Mouse (Mus musculus): ENCODE data around the gene Filip1l. TPM values are rescaled to one million over a fixed set of nuclear protein-coding genes. Genes with fewer than 3 reads are reported as not detected.
A peak's percentile ranks its signal among the peaks of the same experiment; 100 is the strongest.

The Filip1l gene
- polyA plus RNA-seq (2015; fragmentation: Nextera tagmentation; extraction: Ambion mirVana), result 2.2 TPM in 2 replicates

DNA sequence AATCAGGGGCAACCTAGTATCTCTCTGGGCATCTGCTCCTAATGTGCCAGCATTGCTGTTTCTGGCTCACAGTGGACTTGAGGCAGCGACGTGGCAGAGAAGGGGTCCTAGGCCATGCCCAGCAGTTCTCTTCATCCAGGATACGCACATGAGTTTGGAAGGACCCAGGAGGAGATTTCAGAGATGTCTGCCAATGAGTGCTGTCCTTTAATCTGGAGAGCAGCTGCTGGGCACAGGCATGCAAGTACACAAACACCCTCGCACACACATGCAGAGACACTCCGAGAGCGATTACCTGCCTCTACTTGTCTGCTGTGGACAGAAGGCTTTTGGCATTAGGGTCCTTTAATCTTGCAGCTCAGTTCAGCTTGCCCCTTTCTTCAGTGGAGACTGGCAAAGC lies at the start of gene Filip1l:
TSS of gene Filip1l (plus strand) at position 343 of the 400 bp plus-strand sequence.
- Histone ChIP-seq H3K4me2 (ENCODE audit: low read length) (no peak within 1 kb of the TSS), H3K4me1 (ENCODE audit: control insufficient read depth, insufficient read depth, low read length) (peaks cover 4% of the 10 kb centered on the region; the same call in 1 of the 2 replicates), H3K9ac (ENCODE audit: low read depth, low read length) (no peak within 1 kb of the TSS), H3K9me3 (replicated peaks; ENCODE audit: control insufficient read depth, low read length, poor library complexity, severe bottlenecking) (no peaks in the 10 kb centered on the region), H3K27me3 (ENCODE audit: control insufficient read depth, insufficient read depth, low read depth, low read length) (no peaks in the 10 kb centered on the region), H3K36me3 (ENCODE audit: control insufficient read depth, insufficient read depth, low read length) (no peaks in the 10 kb centered on the region), H3K27ac (ENCODE audit: low read length) (no peak within 1 kb of the TSS), H3K4me3 (ENCODE audit: low read depth, low read length) (no peak within 1 kb of the TSS)
- peak; percentile 19; the same call in 1 of the 2 replicates for ATAC-seq
- WGBS, result 80% methylated on average over 6 of the region's 6 CpGs

DNA sequence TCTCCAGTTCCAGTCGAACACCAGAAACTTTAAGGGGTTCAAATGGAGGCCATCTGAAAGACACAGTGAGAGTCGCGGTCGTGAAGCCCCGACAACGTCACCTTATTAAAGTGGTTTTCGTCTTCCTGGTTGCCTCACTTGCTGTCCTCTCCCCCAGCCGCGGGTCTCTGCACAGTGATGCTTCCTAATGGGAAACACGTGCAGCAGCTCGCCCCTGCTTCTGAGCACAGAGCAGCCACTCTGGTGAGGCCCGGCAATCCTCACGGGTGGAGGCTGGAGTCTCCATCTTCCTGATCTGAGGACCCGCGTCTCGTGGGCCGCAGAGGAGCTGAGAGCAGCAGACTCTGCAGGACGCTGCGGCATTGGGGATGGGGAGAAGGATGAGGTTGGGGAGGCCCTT lies 49.2 kb upstream of the Filip1l start:
- H3K9ac ChIP-seq (ENCODE audit: low read depth, low read length), result no peak overlapping the region
- 63% methylated on average over 19 of the region's 19 CpGs for whole genome bisulfite sequencing
- H3K27me3 ChIP-seq (ENCODE audit: control insufficient read depth, insufficient read depth, low read depth, low read length), result no peaks in the 10 kb centered on the region

DNA sequence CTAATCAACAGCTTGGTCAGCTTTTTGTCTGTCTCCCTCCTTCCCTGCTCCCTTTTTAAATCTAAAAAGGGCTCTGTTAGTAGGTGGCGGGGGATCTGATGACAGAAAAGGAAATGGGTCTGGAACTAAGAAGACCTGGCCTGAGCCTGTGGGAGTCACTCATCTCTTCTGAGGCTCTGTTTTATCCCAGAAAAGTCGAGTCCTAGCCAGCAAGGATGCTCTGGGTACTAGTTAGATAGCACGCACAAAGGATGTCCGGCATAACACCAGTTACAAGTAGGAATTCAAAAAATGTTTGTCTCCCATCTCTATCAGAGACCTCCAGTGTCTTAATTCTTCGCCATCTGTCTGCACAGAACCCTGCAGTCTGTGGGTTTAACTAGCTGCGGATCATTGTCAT lies 47.4 kb upstream of the Filip1l start:
- H3K27me3 ChIP-seq (ENCODE audit: control insufficient read depth, insufficient read depth, low read depth, low read length), result no peaks in the 10 kb centered on the region
- ATAC-seq, result no peak
- H3K9me3 ChIP-seq (replicated peaks; ENCODE audit: control insufficient read depth, low read length, poor library complexity, severe bottlenecking), result no peaks in the 10 kb centered on the region
- H3K4me1 ChIP-seq (ENCODE audit: control insufficient read depth, insufficient read depth, low read length), result no peaks in the 10 kb centered on the region; the same call in 1 of the 2 replicates
- no peak overlapping the region for H3K9ac ChIP-seq (ENCODE audit: low read depth, low read length)
- H3K4me2 ChIP-seq (ENCODE audit: low read length), result no peak overlapping the region
- H3K36me3 ChIP-seq (ENCODE audit: control insufficient read depth, insufficient read depth, low read length), result no peaks in the 10 kb centered on the region
- WGBS, result 83% methylated on average over 6 of the region's 6 CpGs
- no peak overlapping the region for H3K27ac ChIP-seq (ENCODE audit: low read length)
- no peak overlapping the region for H3K4me3 ChIP-seq (ENCODE audit: low read depth, low read length)

More for the DNA sequence above, 49.2 kb upstream of the Filip1l start:
- no peaks in the 10 kb centered on the region for H3K9me3 ChIP-seq (replicated peaks; ENCODE audit: control insufficient read depth, low read length, poor library complexity, severe bottlenecking)
- no peaks in the 10 kb centered on the region for H3K36me3 ChIP-seq (ENCODE audit: control insufficient read depth, insufficient read depth, low read length)
- peak; percentile 64; the same call in 1 of the 2 replicates for ATAC-seq
- H3K27ac ChIP-seq (ENCODE audit: low read length), result no peak overlapping the region
- H3K4me2 ChIP-seq (ENCODE audit: low read length), result no peak overlapping the region
- no peak overlapping the region for H3K4me3 ChIP-seq (ENCODE audit: low read depth, low read length)
- H3K4me1 ChIP-seq (ENCODE audit: control insufficient read depth, insufficient read depth, low read length), result no peaks in the 10 kb centered on the region; the same call in 1 of the 2 replicates

DNA sequence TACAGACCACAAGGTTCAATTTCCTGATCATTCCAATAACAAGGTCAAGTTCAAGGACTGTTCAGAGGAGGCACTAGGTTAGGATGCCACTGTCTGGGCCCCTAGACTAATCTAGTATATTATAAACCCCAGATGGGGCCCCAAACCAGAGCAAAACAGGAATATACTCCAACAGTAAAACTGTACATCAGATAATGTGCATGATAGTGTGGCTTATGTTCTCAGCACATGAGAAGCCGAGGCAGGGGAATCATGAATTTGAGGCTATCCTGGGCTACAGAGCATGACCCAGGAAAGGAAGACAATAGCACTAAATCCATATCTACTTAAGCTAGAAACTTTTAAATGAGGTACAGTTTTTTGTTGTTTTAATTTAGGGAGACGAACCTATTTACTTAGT lies 40.8 kb upstream of the Filip1l start:
- H3K4me2 ChIP-seq (ENCODE audit: low read length), result no peak overlapping the region
- H3K36me3 ChIP-seq (ENCODE audit: control insufficient read depth, insufficient read depth, low read length), result no peaks in the 10 kb centered on the region
- H3K9me3 ChIP-seq (replicated peaks; ENCODE audit: control insufficient read depth, low read length, poor library complexity, severe bottlenecking), result no peaks in the 10 kb centered on the region
- 90% methylated on average over 2 of the region's 2 CpGs for WGBS
- H3K4me3 ChIP-seq (ENCODE audit: low read depth, low read length), result no peak overlapping the region
- no peaks in the 10 kb centered on the region for H3K27me3 ChIP-seq (ENCODE audit: control insufficient read depth, insufficient read depth, low read depth, low read length)
- H3K4me1 ChIP-seq (ENCODE audit: control insufficient read depth, insufficient read depth, low read length), result no peaks in the 10 kb centered on the region
- no peak overlapping the region for H3K9ac ChIP-seq (ENCODE audit: low read depth, low read length)
- no peak overlapping the region for H3K27ac ChIP-seq (ENCODE audit: low read length)
- no peak for ATAC-seq

GRCm38 (mm10) chr16:57313487-57313886 lies 39.4 kb upstream of the Filip1l start:
- H3K9me3 ChIP-seq (replicated peaks; ENCODE audit: control insufficient read depth, low read length, poor library complexity, severe bottlenecking), result no peaks in the 10 kb centered on the region
- no peak for ATAC-seq
- H3K27ac ChIP-seq (ENCODE audit: low read length), result no peak overlapping the region
- no peak overlapping the region for H3K4me3 ChIP-seq (ENCODE audit: low read depth, low read length)
- no peaks in the 10 kb centered on the region for H3K27me3 ChIP-seq (ENCODE audit: control insufficient read depth, insufficient read depth, low read depth, low read length)
- no peak overlapping the region for H3K9ac ChIP-seq (ENCODE audit: low read depth, low read length)
- H3K4me1 ChIP-seq (ENCODE audit: control insufficient read depth, insufficient read depth, low read length), result no peaks in the 10 kb centered on the region
- 82% methylated on average over 3 of the region's 3 CpGs for WGBS
- H3K4me2 ChIP-seq (ENCODE audit: low read length), result no peak overlapping the region
- H3K36me3 ChIP-seq (ENCODE audit: control insufficient read depth, insufficient read depth, low read length), result no peaks in the 10 kb centered on the region

- Histone ChIP-seq H3K4me2 (ENCODE audit: low read length) (no peak overlapping the region), H3K9me3 (replicated peaks; ENCODE audit: control insufficient read depth, low read length, poor library complexity, severe bottlenecking) (no peaks in the 10 kb centered on the region), H3K4me1 (ENCODE audit: control insufficient read depth, insufficient read depth, low read length) (no peaks in the 10 kb centered on the region), H3K4me3 (ENCODE audit: low read depth, low read length) (no peak overlapping the region), H3K27me3 (ENCODE audit: control insufficient read depth, insufficient read depth, low read depth, low read length) (no peaks in the 10 kb centered on the region), H3K27ac (ENCODE audit: low read length) (no peak overlapping the region), H3K36me3 (ENCODE audit: control insufficient read depth, insufficient read depth, low read length) (no peaks in the 10 kb centered on the region), H3K9ac (ENCODE audit: low read depth, low read length) (no peak overlapping the region)
- ATAC-seq, result no peak
- 75% methylated on average over 3 of the region's 3 CpGs for WGBS
Observed at GRCm38 (mm10) chr16:57314236-57314635, 38.7 kb upstream of the Filip1l start.

DNA sequence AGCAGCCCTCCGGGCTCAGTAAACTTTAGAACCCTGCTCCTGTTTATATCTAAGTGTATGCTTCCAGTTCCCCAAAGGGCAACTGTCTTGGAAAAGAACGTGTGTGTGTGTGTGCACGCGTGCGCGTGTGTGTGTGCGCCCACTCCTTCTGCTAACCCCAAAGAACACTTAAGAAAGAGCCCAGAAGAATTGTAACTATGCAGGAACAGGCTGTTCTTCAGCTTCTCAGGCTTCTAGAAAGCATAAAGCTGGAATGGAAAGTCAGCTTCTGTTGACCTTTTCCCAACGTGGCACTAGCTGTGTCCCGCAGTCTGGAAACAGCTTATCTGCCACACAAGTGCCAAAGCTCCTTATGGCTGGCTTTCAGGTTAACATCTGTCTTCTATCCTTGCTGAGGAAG lies 37.9 kb upstream of the Filip1l start:
- 91% methylated on average over 9 of the region's 9 CpGs for WGBS

DNA sequence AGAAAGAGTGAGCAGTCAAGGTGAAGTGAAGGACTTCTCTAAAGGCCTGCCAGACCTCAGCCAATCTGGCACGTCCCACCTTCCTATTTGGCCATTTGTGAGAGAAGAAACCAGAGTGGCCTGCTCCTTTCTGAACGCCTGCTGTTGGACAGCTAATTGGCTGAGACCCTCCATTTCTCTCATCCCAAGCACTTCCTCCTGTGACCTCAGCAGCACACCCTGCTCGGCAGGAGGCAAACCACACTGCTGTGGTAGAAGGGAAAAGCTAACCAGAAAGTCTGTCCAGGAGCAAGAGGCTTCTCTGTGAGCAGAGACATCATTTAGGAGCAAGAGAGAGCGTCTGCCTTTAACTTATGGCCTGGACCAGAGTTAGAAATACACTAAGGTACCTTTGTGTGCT lies 35.8 kb upstream of the Filip1l start:
- WGBS, result 82% methylated on average over 4 of the region's 4 CpGs
- ATAC-seq, result no peak

More for the DNA sequence above, 37.9 kb upstream of the Filip1l start:
- no peak overlapping the region for H3K27ac ChIP-seq (ENCODE audit: low read length)
- H3K36me3 ChIP-seq (ENCODE audit: control insufficient read depth, insufficient read depth, low read length), result no peaks in the 10 kb centered on the region
- H3K9me3 ChIP-seq (replicated peaks; ENCODE audit: control insufficient read depth, low read length, poor library complexity, severe bottlenecking), result no peaks in the 10 kb centered on the region
- ATAC-seq, result no peak
- no peak overlapping the region for H3K4me3 ChIP-seq (ENCODE audit: low read depth, low read length)
- no peak overlapping the region for H3K4me2 ChIP-seq (ENCODE audit: low read length)
- H3K4me1 ChIP-seq (ENCODE audit: control insufficient read depth, insufficient read depth, low read length), result no peaks in the 10 kb centered on the region
- H3K27me3 ChIP-seq (ENCODE audit: control insufficient read depth, insufficient read depth, low read depth, low read length), result no peaks in the 10 kb centered on the region
- no peak overlapping the region for H3K9ac ChIP-seq (ENCODE audit: low read depth, low read length)

DNA sequence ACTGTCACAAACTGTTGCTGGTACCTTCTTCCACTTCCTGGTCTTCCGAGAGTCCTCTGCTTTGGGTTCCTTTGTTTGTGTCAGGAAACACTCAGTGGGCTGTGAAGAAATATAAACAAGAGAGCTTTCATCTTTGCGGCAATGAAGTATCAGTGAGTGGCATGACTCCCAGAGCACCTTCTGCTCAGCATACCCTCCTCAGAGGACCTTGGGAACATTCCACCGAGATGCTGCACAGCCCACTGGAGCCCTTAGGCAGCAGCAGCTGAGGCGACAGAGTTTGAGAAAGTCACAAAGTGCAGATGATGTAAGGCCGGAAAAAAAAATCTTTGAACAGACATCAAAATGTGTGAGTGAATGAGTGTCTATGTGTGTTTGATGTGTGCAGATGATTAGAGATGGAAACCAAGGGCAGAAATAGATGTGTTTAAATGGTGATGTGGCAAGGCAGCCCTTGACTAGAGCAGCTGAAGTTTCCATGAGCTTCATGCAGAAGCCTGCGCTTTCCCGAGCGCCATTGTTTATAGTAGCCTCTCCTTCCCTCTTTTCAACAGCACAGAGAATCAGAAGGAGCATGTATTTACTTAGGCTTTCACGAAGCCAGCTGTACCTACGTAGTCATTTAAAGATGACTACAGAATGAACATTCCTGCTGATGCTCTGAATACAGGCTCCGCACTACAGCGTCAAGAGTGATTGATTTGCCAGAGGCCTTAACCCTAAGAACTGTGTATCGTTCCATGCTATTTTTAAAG lies 34.8 kb upstream of the Filip1l start:
- Histone ChIP-seq H3K27ac (ENCODE audit: low read length) (no peak overlapping the region), H3K27me3 (ENCODE audit: control insufficient read depth, insufficient read depth, low read depth, low read length) (no peaks in the 10 kb centered on the region), H3K4me2 (ENCODE audit: low read length) (no peak overlapping the region), H3K4me3 (ENCODE audit: low read depth, low read length) (no peak overlapping the region), H3K4me1 (ENCODE audit: control insufficient read depth, insufficient read depth, low read length) (no peaks in the 10 kb centered on the region), H3K9ac (ENCODE audit: low read depth, low read length) (no peak overlapping the region), H3K9me3 (replicated peaks; ENCODE audit: control insufficient read depth, low read length, poor library complexity, severe bottlenecking) (no peaks in the 10 kb centered on the region), H3K36me3 (ENCODE audit: control insufficient read depth, insufficient read depth, low read length) (no peaks in the 10 kb centered on the region)
- ATAC-seq, result no peak
- WGBS, result 71% methylated on average over 13 of the region's 13 CpGs

More for the DNA sequence above, 35.8 kb upstream of the Filip1l start:
- Histone ChIP-seq H3K4me3 (ENCODE audit: low read depth, low read length) (no peak overlapping the region), H3K27me3 (ENCODE audit: control insufficient read depth, insufficient read depth, low read depth, low read length) (no peaks in the 10 kb centered on the region), H3K9ac (ENCODE audit: low read depth, low read length) (no peak overlapping the region), H3K27ac (ENCODE audit: low read length) (no peak overlapping the region), H3K9me3 (replicated peaks; ENCODE audit: control insufficient read depth, low read length, poor library complexity, severe bottlenecking) (no peaks in the 10 kb centered on the region), H3K4me1 (ENCODE audit: control insufficient read depth, insufficient read depth, low read length) (no peaks in the 10 kb centered on the region), H3K36me3 (ENCODE audit: control insufficient read depth, insufficient read depth, low read length) (no peaks in the 10 kb centered on the region), H3K4me2 (ENCODE audit: low read length) (no peak overlapping the region)
